Mouse (Mus musculus) liver, embryonic 11.5 days (tissue): ENCODE results near the gene Zfp579. TPM values are rescaled to one million over a fixed set of nuclear protein-coding genes. Genes with fewer than 3 reads are reported as not detected.

Experiments
- ATAC-seq: fragments of 200-750 bp; cut with Nextera tagmentation; replicated peaks from 2 replicates; pipeline ENCODE4 v1.8.0; 2017; ENCODE audit warnings: moderate number of reproducible peaks, mild to moderate bottlenecking, moderate TSS enrichment, moderate library complexity; ENCODE audit not compliant: low FRiP score
- DNase-seq: peaks from one replicate; pipeline ENCODE4 v3.0.0-alpha.2; 2017; ENCODE audit warnings: low spot score
- H3K27ac ChIP-seq: fragments of 300-500 bp; sonication (generic); 2 replicates; pipeline ENCODE4 v1.5.1; 2014; ENCODE audit warnings: mild to moderate bottlenecking, low read depth, low read length, control low read depth
- H3K27me3 ChIP-seq: fragments of 300-500 bp; sonication (generic); replicated peaks from 2 replicates; pipeline ENCODE4 v1.6.1; 2014; ENCODE audit warnings: low read length, mixed read lengths; ENCODE audit not compliant: control insufficient read depth, insufficient read depth
- H3K36me3 ChIP-seq: fragments of 300-500 bp; sonication (generic); 2 replicates; pipeline ENCODE4 v1.6.1; 2014; ENCODE audit warnings: mild to moderate bottlenecking, low read length, moderate library complexity, mixed read lengths; ENCODE audit not compliant: control insufficient read depth, insufficient read depth
- H3K4me1 ChIP-seq: fragments of 300-500 bp; sonication (generic); replicated peaks from 2 replicates; pipeline ENCODE4 v1.6.1; 2014; ENCODE audit warnings: low read length, mixed read lengths; ENCODE audit not compliant: control insufficient read depth, insufficient read depth
- H3K4me2 ChIP-seq: fragments of 300-500 bp; sonication (generic); 2 replicates; pipeline ENCODE4 v1.6.1; 2014; ENCODE audit warnings: mild to moderate bottlenecking, control low read depth, moderate library complexity
- H3K4me3 ChIP-seq: fragments of 300-500 bp; sonication (generic); 2 replicates; pipeline ENCODE4 v1.5.1; 2014; ENCODE audit warnings: low read depth, low read length, control low read depth
- H3K9ac ChIP-seq: fragments of 300-500 bp; sonication (generic); 2 replicates; pipeline ENCODE4 v1.6.1; 2014; ENCODE audit warnings: low read depth, low read length, control low read depth
- H3K9me3 ChIP-seq: fragments of 300-500 bp; sonication (generic); 2 replicates; pipeline ENCODE4 v1.6.1; 2016; ENCODE audit warnings: low read length, inconsistent platforms, mixed read lengths; ENCODE audit not compliant: control insufficient read depth
- WGBS: fragments of 180-500 bp; shearing (Covaris S2); extraction: QIAGEN DNeasy Blood & Tissue Kit; methylation state at CpG from one replicate; pipeline ENCODE4 v1.1.7; 2014; 5-methylcytosine and 5-hydroxymethylcytosine counted together
- polyA plus RNA-seq: library from polyadenylated mRNA; unstranded; fragments of >200 nt; fragmentation: Nextera tagmentation; extraction: Ambion mirVana; gene quantifications from 2 replicates; pipeline ENCODE4 v1.2.1, GENCODE M21; 2014

Gene Zfp579
- polyA plus RNA-seq, 1 experiment from 2014 or later = 16.8 TPM

- H3K27ac ChIP-seq = no peak overlapping the region
- no peaks in the 10 kb centered on the region for H3K9me3 ChIP-seq
- 33% methylated on average over 55 of the region's 55 CpGs for WGBS
- no peak overlapping the region; the same call in 1 of the 2 replicates for H3K4me2 ChIP-seq
- peaks cover 5% of the 10 kb centered on the region; the same call in 1 of the 2 replicates for H3K36me3 ChIP-seq
- peaks cover 46% of the 10 kb centered on the region for H3K27me3 ChIP-seq
- H3K4me3 ChIP-seq = no peak overlapping the region
- DNase-seq = no peak
- no peak overlapping the region for H3K9ac ChIP-seq
- H3K4me1 ChIP-seq = peaks cover 5% of the 10 kb centered on the region; the same call in 1 of the 2 replicates
- ATAC-seq = no peak
Measured at GRCm38 (mm10) chr7:4993347-4993998, 2.5 kb downstream of the Zfp579 start.

GRCm38 (mm10) chr7:4988250-4988649 lies 7.7 kb downstream of the Zfp579 start:
- Histone ChIP-seq H3K4me2 (no peak overlapping the region), H3K4me3 (no peak overlapping the region), H3K36me3 (peaks cover 4% of the 10 kb centered on the region; the same call in 1 of the 2 replicates), H3K27me3 (peaks cover 15% of the 10 kb centered on the region), H3K4me1 (no peaks in the 10 kb centered on the region), H3K9ac (no peak overlapping the region), H3K9me3 (no peaks in the 10 kb centered on the region), H3K27ac (no peak overlapping the region)
- WGBS = 47% methylated on average over 2 of the region's 2 CpGs
- no peak for ATAC-seq
- no peak for DNase-seq

GRCm38 (mm10) chr7:4976832-4977231 lies 19.1 kb downstream of the Zfp579 start:
- H3K36me3 ChIP-seq = no peaks in the 10 kb centered on the region
- H3K4me2 ChIP-seq = no peak overlapping the region
- no peak overlapping the region for H3K27ac ChIP-seq
- no peak overlapping the region for H3K9ac ChIP-seq
- WGBS = 84% methylated on average over 7 of the region's 7 CpGs
- no peak overlapping the region for H3K4me3 ChIP-seq
- no peaks in the 10 kb centered on the region for H3K9me3 ChIP-seq
- no peak for ATAC-seq
- H3K27me3 ChIP-seq = no peaks in the 10 kb centered on the region
- no peaks in the 10 kb centered on the region for H3K4me1 ChIP-seq
- DNase-seq = no peak

- DNase-seq (no peak), ATAC-seq (0 out of 2 replicates have a peak, but pooled peaks have one; percentile 39)
- WGBS = 46% methylated on average over 4 of the region's 4 CpGs
- Histone ChIP-seq H3K4me3 (no peak overlapping the region), H3K27me3 (no peaks in the 10 kb centered on the region; the same call in 1 of the 2 replicates), H3K4me2 (no peak overlapping the region), H3K9me3 (no peaks in the 10 kb centered on the region), H3K9ac (no peak overlapping the region), H3K27ac (no peak overlapping the region), H3K4me1 (no peaks in the 10 kb centered on the region), H3K36me3 (no peaks in the 10 kb centered on the region)
Measured at GRCm38 (mm10) chr7:4975455-4975854, 20.5 kb downstream of the Zfp579 start.

GRCm38 (mm10) chr7:4972321-4973047 lies 23.5 kb downstream of the Zfp579 start:
- no peak for ATAC-seq
- Histone ChIP-seq H3K4me3 (no peak overlapping the region), H3K36me3 (no peaks in the 10 kb centered on the region), H3K27me3 (no peaks in the 10 kb centered on the region; the same call in 1 of the 2 replicates), H3K9me3 (no peaks in the 10 kb centered on the region), H3K4me1 (no peaks in the 10 kb centered on the region), H3K27ac (no peak overlapping the region), H3K4me2 (no peak overlapping the region), H3K9ac (no peak overlapping the region)
- WGBS = 56% methylated on average over 18 of the region's 18 CpGs
- no peak for DNase-seq

- WGBS = 35% methylated on average over 7 of the region's 7 CpGs
- no peak for ATAC-seq
Measured at GRCm38 (mm10) chr7:4971710-4972109, 24.2 kb downstream of the Zfp579 start.

GRCm38 (mm10) chr7:4971068-4971467 lies 24.9 kb downstream of the Zfp579 start, which contains the start of gene Sbk3:
Gene Sbk3 (minus strand): TSS chr7:4971168.
- Histone ChIP-seq H3K27ac (no peak within 1 kb of the TSS), H3K9ac (no peak within 1 kb of the TSS), H3K4me1 (no peaks in the 10 kb centered on the region), H3K36me3 (no peaks in the 10 kb centered on the region), H3K9me3 (no peaks in the 10 kb centered on the region), H3K4me2 (no peak within 1 kb of the TSS), H3K4me3 (no peak within 1 kb of the TSS), H3K27me3 (no peaks in the 10 kb centered on the region; the same call in 1 of the 2 replicates)
- DNase-seq (no peak), ATAC-seq (no peak)
- 38% methylated on average over 6 of the region's 6 CpGs for WGBS

More at GRCm38 (mm10) chr7:4971710-4972109, 24.2 kb downstream of the Zfp579 start:
- no peaks in the 10 kb centered on the region for H3K36me3 ChIP-seq
- no peak overlapping the region for H3K4me3 ChIP-seq
- no peaks in the 10 kb centered on the region; the same call in 1 of the 2 replicates for H3K27me3 ChIP-seq
- H3K27ac ChIP-seq = no peak overlapping the region
- no peak for DNase-seq
- H3K9me3 ChIP-seq = no peaks in the 10 kb centered on the region
- H3K9ac ChIP-seq = no peak overlapping the region
- no peak overlapping the region for H3K4me2 ChIP-seq
- no peaks in the 10 kb centered on the region for H3K4me1 ChIP-seq

GRCm38 (mm10) chr7:4964988-4965387 lies 31.0 kb downstream of the Zfp579 start:
- Histone ChIP-seq H3K9me3 (no peaks in the 10 kb centered on the region), H3K4me2 (no peak overlapping the region), H3K27me3 (no peaks in the 10 kb centered on the region), H3K4me1 (no peaks in the 10 kb centered on the region), H3K36me3 (no peaks in the 10 kb centered on the region), H3K4me3 (no peak overlapping the region), H3K27ac (no peak overlapping the region), H3K9ac (no peak overlapping the region)
- WGBS = 76% methylated on average over 5 of the region's 5 CpGs
- DNase-seq = no peak
- no peak for ATAC-seq
